Mouse (Mus musculus): ENCODE results near the gene Arid2. TPM values are rescaled to one million over a fixed set of nuclear protein-coding genes. Genes with fewer than 3 reads are reported as not detected.
"Not testable (repeated sequence)": the region's sequence is repeated elsewhere in the genome, so short reads cannot be mapped to it uniquely, and the experiment has no call there.

The Arid2 gene
- total RNA-seq (2022), result 10 to 100 TPM; 28.6 to 39.8 (median 35.4) TPM

GRCm38 (mm10) chr15:96287369-96287975 is at the start of gene Arid2:
Gene Arid2 (plus strand): TSS chr15:96287518.
- DNase-seq (ENCODE audit: low spot score in 2 of 2), result peak in 1 of 2 experiments; percentile 55

- no peak for DNase-seq (ENCODE audit: low spot score in 2 of 2)
These were observed 49.2 kb upstream of the Arid2 start for GRCm38 (mm10) chr15:96238071-96238470.

GRCm38 (mm10) chr15:96244171-96244570 is 43.1 kb upstream of the Arid2 start:
- DNase-seq (ENCODE audit: low spot score in 2 of 2), result no peak

- not testable (repeated sequence) for DNase-seq (ENCODE audit: low spot score in 2 of 2)
These were observed 42.6 kb upstream of the Arid2 start for GRCm38 (mm10) chr15:96244715-96245114.

GRCm38 (mm10) chr15:96253827-96254226 is 33.5 kb upstream of the Arid2 start:
- DNase-seq (ENCODE audit: low spot score in 2 of 2), result no peak

- DNase-seq (ENCODE audit: low spot score in 2 of 2), result no peak
These were observed 33.0 kb upstream of the Arid2 start for GRCm38 (mm10) chr15:96254356-96254755.

- no peak for DNase-seq (ENCODE audit: low spot score in 2 of 2)
These were observed 29.5 kb upstream of the Arid2 start for GRCm38 (mm10) chr15:96257781-96258180.

- no peak for DNase-seq (ENCODE audit: low spot score in 2 of 2)
These were observed 22.7 kb upstream of the Arid2 start for GRCm38 (mm10) chr15:96264614-96265013.

GRCm38 (mm10) chr15:96267933-96268332 is 19.4 kb upstream of the Arid2 start:
- no peak for DNase-seq (ENCODE audit: low spot score in 2 of 2)

- DNase-seq (ENCODE audit: low spot score in 2 of 2), result no peak
These were observed 18.7 kb upstream of the Arid2 start for GRCm38 (mm10) chr15:96268610-96269009.

GRCm38 (mm10) chr15:96269402-96269801 is 17.9 kb upstream of the Arid2 start:
- DNase-seq (ENCODE audit: low spot score in 2 of 2), result no peak

- no peak for DNase-seq (ENCODE audit: low spot score in 2 of 2)
These were observed 16.9 kb upstream of the Arid2 start for GRCm38 (mm10) chr15:96270272-96270880.

- DNase-seq (ENCODE audit: low spot score in 2 of 2), result no peak
These were observed 15.0 kb upstream of the Arid2 start for GRCm38 (mm10) chr15:96272356-96272755.

GRCm38 (mm10) chr15:96274341-96274740 is 13.0 kb upstream of the Arid2 start:
- no peak for DNase-seq (ENCODE audit: low spot score in 2 of 2)

GRCm38 (mm10) chr15:96275198-96275597 is 12.1 kb upstream of the Arid2 start:
- DNase-seq (ENCODE audit: low spot score in 2 of 2), result no peak

GRCm38 (mm10) chr15:96275810-96276493 is 11.4 kb upstream of the Arid2 start:
- no peak for DNase-seq (ENCODE audit: low spot score in 2 of 2)

GRCm38 (mm10) chr15:96277061-96277460 is 10.3 kb upstream of the Arid2 start:
- no peak for DNase-seq (ENCODE audit: low spot score in 2 of 2)

- no peak for DNase-seq (ENCODE audit: low spot score in 2 of 2)
These were observed 6.1 kb upstream of the Arid2 start for GRCm38 (mm10) chr15:96281236-96281635.

GRCm38 (mm10) chr15:96283141-96283540 is 4.2 kb upstream of the Arid2 start:
- DNase-seq (ENCODE audit: low spot score in 2 of 2), result no peak

- DNase-seq (ENCODE audit: low spot score in 2 of 2), result peak in 1 of 2 experiments; percentile 21
These were observed 3.3 kb upstream of the Arid2 start for GRCm38 (mm10) chr15:96283920-96284431.

GRCm38 (mm10) chr15:96284711-96285322 is 2.5 kb upstream of the Arid2 start:
- DNase-seq (ENCODE audit: low spot score in 2 of 2), result peak; percentile 22 to 46
